Mouse (Mus musculus) liver, embryonic 14 days (tissue): ENCODE measurements around the gene AC131692.1. TPM values are rescaled to one million over a fixed set of nuclear protein-coding genes. Genes with fewer than 3 reads are reported as not detected.

Experiments used
- polyA plus RNA-seq: library from polyadenylated mRNA; depleted of rRNA; stranded (reverse); fragments of >200 nt; gene quantifications from 2 replicates; pipeline ENCODE4 v1.2.3, GENCODE M21; 2012; rRNA removed

The AC131692.1 gene
- polyA plus RNA-seq, 1 experiment, result 0.50 TPM

Other genes starting within 250 kb of the AC131692.1 start
- 5.5 and 7.0 TPM in 2 replicates for gene Frmd8, start 219.1 kb upstream of the AC131692.1 start, polyA plus RNA-seq
- 5.2 and 7.1 TPM in 2 replicates for gene Slc25a45, start 216.6 kb upstream of the AC131692.1 start, polyA plus RNA-seq
- 2.2 and 2.7 TPM in 2 replicates for gene Tigd3, start 200.3 kb upstream of the AC131692.1 start, polyA plus RNA-seq
- gene Dpf2, start 181.4 kb upstream of the AC131692.1 start, polyA plus RNA-seq, result 31.1 and 35.5 TPM in 2 replicates
- gene Cdc42ep2, start 169.6 kb upstream of the AC131692.1 start, polyA plus RNA-seq, result 2.2 and 2.3 TPM in 2 replicates
- 55.8 and 62.7 TPM in 2 replicates for gene Pola2, start 130.2 kb upstream of the AC131692.1 start, polyA plus RNA-seq
- gene Slc22a20, start 108.3 kb upstream of the AC131692.1 start, polyA plus RNA-seq, result not detected in 2 replicates
- gene Capn1, start 78.5 kb upstream of the AC131692.1 start, polyA plus RNA-seq, result 24.8 and 29.9 TPM in 2 replicates
- gene Syvn1, start 47.8 kb upstream of the AC131692.1 start, polyA plus RNA-seq, result 8.8 and 11.9 TPM in 2 replicates
- gene Mrpl49, start 36.6 kb upstream of the AC131692.1 start, polyA plus RNA-seq, result 28.3 and 34.1 TPM in 2 replicates
- gene Fau, start 36.6 kb upstream of the AC131692.1 start, polyA plus RNA-seq, result 961 and 1,008 TPM in 2 replicates
- 13.5 and 15.6 TPM in 2 replicates for gene Znhit2, start 33.2 kb upstream of the AC131692.1 start, polyA plus RNA-seq
- 29.2 and 36.4 TPM in 2 replicates for gene Tm7sf2, start 26.0 kb upstream of the AC131692.1 start, polyA plus RNA-seq
- 20.8 and 25.0 TPM in 2 replicates for gene Vps51, start 17.2 kb upstream of the AC131692.1 start, polyA plus RNA-seq
- 0.06 TPM in 1 of 2 replicates, not detected in the other for gene Tmem262, start 14.4 kb upstream of the AC131692.1 start, polyA plus RNA-seq
- 0.17 and 0.19 TPM in 2 replicates for gene Gm28374, start 12.2 kb upstream of the AC131692.1 start, polyA plus RNA-seq
- 17.3 and 21.2 TPM in 2 replicates for gene Zfpl1, start 9.5 kb upstream of the AC131692.1 start, polyA plus RNA-seq
- gene Cdca5, start 9.4 kb upstream of the AC131692.1 start, polyA plus RNA-seq, result 22.5 and 26.6 TPM in 2 replicates
- 4.2 and 4.4 TPM in 2 replicates for gene Naaladl1, start 11.4 kb downstream of the AC131692.1 start, polyA plus RNA-seq
- gene Sac3d1, start 24.2 kb downstream of the AC131692.1 start, polyA plus RNA-seq, result 15.7 and 17.5 TPM in 2 replicates
- 37.2 and 41.0 TPM in 2 replicates for gene Snx15, start 33.9 kb downstream of the AC131692.1 start, polyA plus RNA-seq
- gene Batf2, start 46.6 kb downstream of the AC131692.1 start, polyA plus RNA-seq, result 0.27 and 0.37 TPM in 2 replicates
- 22.1 and 23.4 TPM in 2 replicates for gene Arl2, start 47.1 kb downstream of the AC131692.1 start, polyA plus RNA-seq
- not detected in 2 replicates for gene Majin, start 90.0 kb downstream of the AC131692.1 start, polyA plus RNA-seq
- gene Gpha2, start 132.0 kb downstream of the AC131692.1 start, polyA plus RNA-seq, result 0.07 and 0.08 TPM in 2 replicates
- 2.7 and 2.8 TPM in 2 replicates for gene Ppp2r5b, start 141.5 kb downstream of the AC131692.1 start, polyA plus RNA-seq
- gene Atg2a, start 147.2 kb downstream of the AC131692.1 start, polyA plus RNA-seq, result 4.1 and 5.0 TPM in 2 replicates
- 64.9 and 71.3 TPM in 2 replicates for gene Ehd1, start 182.3 kb downstream of the AC131692.1 start, polyA plus RNA-seq
- 2.0 TPM in 2 replicates for gene Cdc42bpg, start 212.0 kb downstream of the AC131692.1 start, polyA plus RNA-seq
- gene Men1, start 240.6 kb downstream of the AC131692.1 start, polyA plus RNA-seq, result 16.2 and 19.2 TPM in 2 replicates
- 13.7 and 16.5 TPM in 2 replicates for gene Map4k2, start 246.7 kb downstream of the AC131692.1 start, polyA plus RNA-seq